Mouse (Mus musculus) heart, adult 2 months (tissue): ENCODE data around the gene Gm5105. TPM values are rescaled to one million over a fixed set of nuclear protein-coding genes. Genes with fewer than 3 reads are reported as not detected.
A peak's percentile ranks its signal among the peaks of the same experiment; 100 is the strongest.

Experiments
- DNase-seq, 2 experiments: peaks; one replicate each; pipeline ENCODE4 v3.0.0; 2021
- H3K27ac ChIP-seq: fragments of 200-600 bp; 2 replicates; pipeline ENCODE4 v1.8.1; 2022
- H3K27me3 ChIP-seq: fragments of 200-500 bp; 2 replicates; pipeline ENCODE4 v1.6.1; 2012; ENCODE audit warnings: mild to moderate bottlenecking, low read length, inconsistent platforms, mixed read lengths; ENCODE audit not compliant: control insufficient read depth, insufficient read depth
- H3K36me3 ChIP-seq: fragments of 200-500 bp; 2 replicates; pipeline ENCODE4 v1.6.1; 2012; ENCODE audit warnings: low read length, inconsistent platforms; ENCODE audit not compliant: control insufficient read depth, insufficient read depth
- H3K4me1 ChIP-seq: fragments of 200-500 bp; 2 replicates; pipeline ENCODE4 v1.6.1; 2011; ENCODE audit warnings: low read length; ENCODE audit not compliant: control insufficient read depth, insufficient read depth
- H3K4me3 ChIP-seq: fragments of 200-600 bp; 2 replicates; pipeline ENCODE4 v1.8.1; 2022
- H3K79me2 ChIP-seq: fragments of 200-500 bp; replicated peaks from 2 replicates; pipeline ENCODE4 v1.6.1; 2012; ENCODE audit warnings: mild to moderate bottlenecking, inconsistent platforms, low read length, moderate library complexity, mixed read lengths; ENCODE audit not compliant: control insufficient read depth, insufficient read depth
- H3K9ac ChIP-seq: fragments of 200-500 bp; 2 replicates; pipeline ENCODE4 v1.6.1; 2012; ENCODE audit warnings: low read depth, mild to moderate bottlenecking, control low read depth, inconsistent platforms, low read length, mixed read lengths
- CTCF ChIP-seq: fragments of 200-600 bp; IDR thresholded peaks from 2 replicates; pipeline ENCODE4 v1.8.1; 2022; ENCODE audit warnings: antibody characterized with exemption, mild to moderate bottlenecking, moderate library complexity
- EP300 ChIP-seq: fragments of 200-500 bp; IDR thresholded peaks from 2 replicates; pipeline ENCODE4 v1.6.1; 2011; ENCODE audit warnings: low read depth, low read length, control low read depth; ENCODE audit not compliant: insufficient read depth
- POLR2A ChIP-seq: fragments of 200-500 bp; IDR thresholded peaks from 2 replicates; pipeline ENCODE4 v1.6.1; 2011; ENCODE audit warnings: mild to moderate bottlenecking, low read depth, low read length, control low read depth; ENCODE audit not compliant: insufficient read depth
- WGBS: fragments of 180-500 bp; shearing (Covaris S2); methylation state at CpG from one replicate; pipeline ENCODE4 v1.1.7; 2018; 5-methylcytosine and 5-hydroxymethylcytosine counted together
- intact Hi-C: fragments of 180-260 bp; cut with DNase I; formaldehyde crosslinking; loops from one replicate; pipeline ENCODE4 v1.15.1; 2025
- polyA plus RNA-seq: library from polyadenylated mRNA; depleted of rRNA; stranded (reverse); fragments of >200 nt; gene quantifications from 2 replicates; pipeline ENCODE4 v1.2.3, GENCODE M21; 2012
- total RNA-seq, 2 experiments: library from RNA; stranded (reverse); gene quantifications; 2 replicates each; pipeline ENCODE4 v1.2.3; 2021

The Gm5105 gene
- total and polyA plus RNA-seq, 3 experiments = 0.77 to 1.4 (median 1.4) TPM

DNA sequence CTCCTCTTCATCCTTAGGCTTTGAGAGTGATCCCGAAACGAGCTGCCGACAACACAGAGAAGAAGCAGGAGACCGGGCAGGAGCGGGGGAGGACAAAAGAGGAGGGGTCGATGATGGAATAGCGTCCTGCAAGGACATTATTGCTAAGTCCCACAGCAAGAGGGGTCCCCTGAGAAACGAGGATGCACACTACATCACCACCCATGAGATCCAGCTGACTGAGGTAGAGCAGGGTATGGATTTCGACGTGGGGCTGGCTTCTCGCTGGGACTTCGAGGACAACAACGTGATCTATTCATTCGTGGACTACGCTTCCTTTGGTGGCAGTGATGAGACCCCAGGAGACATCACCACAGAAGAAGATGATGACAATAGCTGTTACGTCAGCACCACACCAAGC is 1.3 kb downstream of the Gm5105 start:
- no peak for TF ChIP-seq EP300
- TF ChIP-seq POLR2A = no peak
- no peak for TF ChIP-seq CTCF
- 57% methylated on average over 16 of the region's 16 CpGs for WGBS
- peak overlapping the region; percentile 85 for H3K9ac ChIP-seq
- no peaks in the 10 kb centered on the region for H3K27me3 ChIP-seq
- peaks cover 6% of the 10 kb centered on the region for H3K4me1 ChIP-seq
- H3K36me3 ChIP-seq = no peaks in the 10 kb centered on the region
- no peaks in the 10 kb centered on the region; the same call in 1 of the 2 replicates for H3K79me2 ChIP-seq
- intact Hi-C loops = loop anchor here (2.0 to 5.0 kb wide), 3 partner anchors 37 to 77 kb away; partner anchors contain the start of gene Trmt10a
- DNase-seq = no peak
- peak overlapping the region; percentile 91 for H3K27ac ChIP-seq
- H3K4me3 ChIP-seq = peak overlapping the region; percentile 53

DNA sequence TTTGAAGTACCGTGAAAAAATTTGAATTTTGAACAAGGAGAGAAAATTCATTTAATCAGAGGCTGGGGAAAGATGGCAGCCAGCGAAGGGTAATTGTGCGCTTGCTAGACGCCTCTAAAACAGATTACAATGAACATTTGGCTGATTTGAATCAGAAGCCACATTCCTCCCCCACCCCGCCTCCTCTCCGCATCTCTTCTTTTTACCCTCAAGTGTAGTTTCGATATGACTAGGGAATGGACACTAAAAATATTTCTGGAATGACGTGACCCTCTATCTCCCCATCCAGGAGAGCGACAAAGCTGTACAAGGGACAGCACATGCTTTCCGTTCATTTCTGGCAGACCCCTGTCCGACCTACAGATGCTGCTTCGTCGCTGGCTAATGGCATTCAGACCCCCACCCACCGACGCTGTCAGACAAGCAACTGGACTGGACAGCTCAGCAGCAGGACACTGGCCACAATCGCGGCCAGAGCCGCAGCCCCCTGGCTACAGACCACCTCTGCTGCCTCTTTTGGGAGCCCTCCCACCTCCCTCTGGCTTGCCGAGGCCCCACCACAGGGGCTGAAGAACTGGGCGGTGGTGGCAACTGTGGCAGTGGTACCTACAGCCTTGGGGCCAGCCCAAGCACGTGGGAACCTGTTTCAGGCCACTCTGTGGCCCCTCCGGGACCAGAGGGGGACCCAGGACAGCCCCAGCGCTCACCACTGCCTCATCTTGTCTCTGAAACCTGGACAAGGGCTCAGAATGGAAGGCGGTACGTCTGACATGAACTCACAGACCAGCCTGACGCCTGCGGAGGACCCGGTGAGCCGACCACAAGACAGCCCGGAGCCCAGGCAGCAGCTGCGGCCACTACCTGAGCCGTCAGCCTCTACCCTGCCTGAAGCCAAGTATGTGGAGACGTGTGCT is 2.2 kb downstream of the Gm5105 start, which contains the start of gene 1110002E22Rik:
TSS of gene 1110002E22Rik (plus strand) at position 321 of the 914 bp plus-strand sequence.
- DNase-seq = peak; percentile 39 to 46
- WGBS = 52% methylated on average over 33 of the region's 33 CpGs
- Histone ChIP-seq H3K27ac (peak within 1 kb of the TSS; percentile 91), H3K9ac (peak within 1 kb of the TSS; percentile 85), H3K79me2 (no peaks in the 10 kb centered on the region; the same call in 1 of the 2 replicates), H3K4me1 (peaks cover 7% of the 10 kb centered on the region), H3K4me3 (peak within 1 kb of the TSS; percentile 53), H3K36me3 (no peaks in the 10 kb centered on the region), H3K27me3 (no peaks in the 10 kb centered on the region)
- intact Hi-C loops = loop anchor here (2.0 to 5.0 kb wide), 2 partner anchors 36 to 73 kb away; no protein-coding TSS in a partner anchor
- TF ChIP-seq EP300 = no peak
- no peak for TF ChIP-seq CTCF
- no peak for TF ChIP-seq POLR2A

GRCm38 (mm10) chr3:138063731-138064329 is 3.4 kb downstream of the Gm5105 start:
- no peaks in the 10 kb centered on the region for H3K27me3 ChIP-seq
- no peaks in the 10 kb centered on the region for H3K36me3 ChIP-seq
- peak; percentile 71 to 76 for DNase-seq
- peak overlapping the region; percentile 91 for H3K27ac ChIP-seq
- H3K9ac ChIP-seq = no peak overlapping the region
- WGBS = 23% methylated on average over 14 of the region's 14 CpGs
- H3K4me1 ChIP-seq = peaks cover 7% of the 10 kb centered on the region
- 0 out of 2 replicates have a peak, but pooled peaks have one; percentile 19 for TF ChIP-seq POLR2A
- no peak for TF ChIP-seq EP300
- intact Hi-C loops = loop anchor here (2.0 kb wide), 1 partner anchor 35 kb away; no protein-coding TSS in a partner anchor
- no peak overlapping the region for H3K4me3 ChIP-seq
- no peaks in the 10 kb centered on the region; the same call in 1 of the 2 replicates for H3K79me2 ChIP-seq

GRCm38 (mm10) chr3:138062673-138063072 is 4.5 kb downstream of the Gm5105 start:
- Histone ChIP-seq H3K4me1 (peaks cover 7% of the 10 kb centered on the region), H3K9ac (no peak overlapping the region), H3K4me3 (no peak overlapping the region), H3K27me3 (no peaks in the 10 kb centered on the region), H3K27ac (peak overlapping the region; percentile 91), H3K79me2 (no peaks in the 10 kb centered on the region; the same call in 1 of the 2 replicates), H3K36me3 (no peaks in the 10 kb centered on the region)
- no peak for DNase-seq
- 48% methylated on average over 4 of the region's 4 CpGs for WGBS
- TF ChIP-seq CTCF (no peak), POLR2A (no peak), EP300 (no peak)
- intact Hi-C loops = no loop called here

- Histone ChIP-seq H3K79me2 (no peaks in the 10 kb centered on the region; the same call in 1 of the 2 replicates), H3K27me3 (no peaks in the 10 kb centered on the region), H3K9ac (no peak overlapping the region), H3K4me3 (no peak overlapping the region), H3K4me1 (peaks cover 7% of the 10 kb centered on the region), H3K27ac (peak overlapping the region; percentile 75), H3K36me3 (no peaks in the 10 kb centered on the region)
- 63% methylated on average over 9 of the region's 9 CpGs for WGBS
- DNase-seq = no peak
- intact Hi-C loops = no loop called here
- no peak for TF ChIP-seq EP300
- TF ChIP-seq CTCF = no peak
- TF ChIP-seq POLR2A = no peak
These were observed 5.8 kb downstream of the Gm5105 start for GRCm38 (mm10) chr3:138061205-138061911.
